Mouse (Mus musculus) heart, postnatal 36 days (tissue): Measurements from ENCODE around the gene Otulin. TPM values are rescaled to one million over a fixed set of nuclear protein-coding genes. Genes with fewer than 3 reads are reported as not detected.

ENCODE experiments used
- DNase-seq, 2 experiments: peaks; one replicate each; pipeline ENCODE4 v3.0.0; 2021 to 2022
- intact Hi-C: fragments of 180-260 bp; cut with DNase I; formaldehyde crosslinking; loops from one replicate; pipeline ENCODE4 v1.15.1; 2025
- total RNA-seq, 2 experiments: library from RNA; stranded (reverse); gene quantifications; 2 replicates each; pipeline ENCODE4 v1.2.3; 2021

Gene Otulin
- total RNA-seq, 2 experiments from 2014 or later, result 30.4 to 31.0 TPM

DNA sequence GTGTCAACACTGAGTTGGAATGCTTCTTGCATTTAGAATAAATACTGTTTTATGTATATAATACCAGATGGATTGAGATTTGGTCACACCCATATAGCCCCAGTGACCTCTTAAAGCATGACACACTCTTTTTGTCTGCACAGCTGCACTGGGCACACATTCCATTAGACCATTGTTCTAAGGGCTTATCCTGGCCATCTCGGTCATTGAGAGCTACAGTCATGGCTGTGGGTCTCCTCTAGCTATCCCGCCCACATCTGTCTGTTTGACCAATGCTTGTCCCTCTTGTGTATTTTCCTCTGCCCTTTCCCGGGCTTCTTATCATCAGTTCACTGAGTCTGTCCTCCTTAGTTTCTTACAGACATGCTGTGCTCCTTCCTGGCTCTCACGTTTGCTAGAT is 100.5 kb downstream of the Otulin start:
- no peak for DNase-seq
- intact Hi-C loops, result no loop called here

DNA sequence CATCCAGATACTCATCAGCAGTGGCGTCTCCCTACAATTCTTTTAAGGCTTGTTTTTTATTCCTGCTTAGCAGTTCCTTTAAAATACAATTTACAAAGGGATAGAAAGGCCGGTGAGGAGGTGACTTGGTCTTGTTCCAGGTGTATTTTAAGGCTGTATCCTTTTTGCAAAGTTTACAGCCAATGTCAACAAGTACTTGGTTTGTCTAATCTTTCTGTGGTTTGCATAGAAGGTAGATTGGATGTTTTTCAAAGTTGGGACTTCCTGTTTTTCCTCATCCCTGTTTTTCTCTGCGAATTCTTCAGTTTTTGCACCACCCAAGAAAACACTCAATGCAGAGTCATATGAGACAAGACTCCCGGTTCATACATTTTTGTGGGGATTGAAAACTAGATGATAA is 101.6 kb downstream of the Otulin start:
- no peak for DNase-seq
- intact Hi-C loops, result no loop called here

DNA sequence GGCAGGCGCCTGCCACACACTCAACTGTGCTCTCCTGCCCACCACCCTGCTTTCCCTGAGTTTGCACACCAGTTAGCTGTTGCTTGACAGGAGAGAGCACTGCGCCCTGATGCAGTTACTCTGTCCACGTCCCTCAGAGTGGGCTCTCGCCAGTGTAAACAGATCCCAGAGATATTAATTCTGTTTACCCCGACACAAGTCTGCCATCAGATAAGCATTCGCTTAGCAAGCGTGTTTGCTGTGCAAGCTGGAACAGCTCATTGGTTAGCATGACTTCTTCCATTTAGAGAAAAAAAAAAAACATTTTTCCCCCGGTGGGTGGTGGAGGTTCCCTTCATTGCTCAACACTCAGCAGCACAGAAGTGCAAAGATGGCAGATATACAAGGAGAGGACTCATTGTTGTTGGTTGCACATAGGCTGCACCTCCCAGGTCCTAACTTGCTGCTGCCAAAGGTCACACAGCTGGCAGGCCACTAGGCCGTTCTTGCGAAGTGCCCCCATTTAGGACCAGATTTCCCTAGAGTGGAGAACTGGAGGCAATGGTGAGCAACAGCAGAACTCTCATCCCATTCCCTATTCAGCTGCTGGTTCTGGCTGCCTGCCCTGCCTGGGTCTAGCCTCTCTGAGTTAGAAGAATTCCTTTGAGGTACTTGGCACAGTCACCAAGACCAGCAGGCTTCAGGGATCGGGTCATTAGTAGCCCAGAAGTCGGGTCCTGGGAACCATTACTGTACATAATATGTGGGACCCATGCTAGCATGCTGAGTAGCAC is 105.1 kb downstream of the Otulin start:
- no peak for DNase-seq
- intact Hi-C loops, result no loop called here

DNA sequence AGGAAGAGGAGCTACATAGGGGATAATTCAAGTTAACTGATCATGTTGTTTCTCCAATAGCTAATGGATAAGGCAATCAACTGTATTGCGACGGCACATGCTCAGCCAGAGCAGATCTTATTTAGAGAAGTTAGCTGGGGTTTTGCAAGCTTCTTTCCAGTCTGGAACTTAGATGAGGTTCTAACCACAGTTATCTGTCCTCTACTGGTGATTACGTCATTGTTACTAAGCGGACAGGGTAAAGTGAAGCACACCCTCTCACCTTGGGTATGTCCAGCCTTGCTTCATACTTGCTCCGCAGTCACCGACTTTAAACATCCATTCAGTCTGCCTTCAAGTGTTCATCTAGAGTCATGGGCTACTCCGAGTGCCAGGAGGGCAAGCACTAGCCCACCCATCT is 110.6 kb downstream of the Otulin start:
- intact Hi-C loops, result no loop called here
- no peak for DNase-seq

DNA sequence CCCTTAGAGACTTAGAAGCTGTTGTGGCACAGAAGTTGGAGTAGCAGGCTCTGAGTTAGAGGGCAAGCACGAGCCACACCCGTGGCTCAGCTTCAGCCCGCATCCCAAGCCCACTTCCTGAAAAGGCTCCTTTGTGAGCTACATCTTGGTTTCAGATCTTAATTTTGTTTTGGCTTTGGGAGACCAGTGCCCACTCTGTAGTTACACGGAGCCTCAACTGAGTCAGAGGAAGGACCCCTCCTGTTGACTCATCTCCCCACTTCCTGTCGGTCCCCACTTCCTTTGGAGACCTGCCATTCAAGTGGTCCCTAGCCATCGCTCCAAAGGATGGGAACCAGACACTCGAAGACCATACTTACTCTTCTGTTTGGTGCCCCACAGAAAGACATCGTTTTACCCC is 112.5 kb downstream of the Otulin start:
- intact Hi-C loops, result no loop called here
- no peak for DNase-seq

DNA sequence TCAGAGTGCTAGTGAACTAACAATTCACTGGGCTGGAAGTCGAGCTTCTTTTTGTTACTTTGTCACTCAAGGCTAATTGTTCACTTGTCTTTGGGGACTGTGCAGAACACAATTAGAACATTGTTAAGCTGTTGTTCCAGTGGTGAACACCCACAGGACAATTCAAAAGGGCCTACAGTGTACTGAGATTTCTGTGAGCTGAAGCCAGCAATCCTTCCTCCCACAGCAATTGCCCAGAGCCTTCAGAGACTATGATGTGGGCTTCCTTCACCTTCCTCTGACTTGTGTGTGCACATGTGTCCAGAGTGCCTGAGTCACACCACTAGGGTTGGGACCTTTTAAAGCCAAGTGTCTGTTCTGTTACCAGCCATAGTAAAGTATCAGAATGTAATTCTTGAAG is 113.6 kb downstream of the Otulin start:
- intact Hi-C loops, result no loop called here
- no peak for DNase-seq

DNA sequence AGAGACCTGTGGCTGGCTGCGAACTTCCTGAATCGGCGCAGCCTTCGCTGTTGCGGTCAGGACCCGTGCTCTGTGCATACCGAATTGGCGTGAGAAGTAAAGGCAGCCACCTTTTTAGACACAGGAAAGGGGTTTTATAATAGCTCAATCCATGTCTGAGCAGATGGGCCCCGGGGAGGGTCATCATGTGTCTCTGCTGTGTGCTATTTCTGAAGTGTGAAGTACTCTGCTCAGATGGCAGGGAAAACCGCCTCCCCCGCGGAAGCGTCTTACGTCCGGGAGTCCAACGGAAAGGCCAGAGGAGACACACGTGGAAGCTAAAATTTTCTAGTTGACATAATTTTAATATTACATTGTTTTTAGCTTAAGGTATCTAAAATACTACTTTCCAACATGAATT is 121.5 kb downstream of the Otulin start:
- DNase-seq, result no peak
- intact Hi-C loops, result no loop called here

DNA sequence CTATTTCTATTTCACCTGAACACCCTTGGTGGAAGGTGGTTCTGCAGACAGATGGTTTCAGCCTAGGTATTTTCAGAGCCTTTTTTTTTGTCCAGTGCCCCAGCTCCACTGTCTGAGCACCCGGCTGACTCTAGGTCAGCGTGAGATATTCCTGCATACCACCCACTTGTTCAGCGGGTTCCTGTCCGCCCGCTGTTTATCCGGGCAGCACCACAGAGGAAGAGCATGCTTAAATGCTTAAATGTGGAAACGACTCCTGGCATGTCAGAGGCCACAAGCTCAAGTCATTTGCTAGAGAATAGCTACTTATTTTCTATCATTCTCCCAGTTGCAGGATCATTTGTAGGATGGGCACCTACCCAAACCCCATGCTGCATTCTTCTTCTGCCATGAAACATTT is 122.3 kb downstream of the Otulin start:
- DNase-seq, result no peak
- intact Hi-C loops, result no loop called here

DNA sequence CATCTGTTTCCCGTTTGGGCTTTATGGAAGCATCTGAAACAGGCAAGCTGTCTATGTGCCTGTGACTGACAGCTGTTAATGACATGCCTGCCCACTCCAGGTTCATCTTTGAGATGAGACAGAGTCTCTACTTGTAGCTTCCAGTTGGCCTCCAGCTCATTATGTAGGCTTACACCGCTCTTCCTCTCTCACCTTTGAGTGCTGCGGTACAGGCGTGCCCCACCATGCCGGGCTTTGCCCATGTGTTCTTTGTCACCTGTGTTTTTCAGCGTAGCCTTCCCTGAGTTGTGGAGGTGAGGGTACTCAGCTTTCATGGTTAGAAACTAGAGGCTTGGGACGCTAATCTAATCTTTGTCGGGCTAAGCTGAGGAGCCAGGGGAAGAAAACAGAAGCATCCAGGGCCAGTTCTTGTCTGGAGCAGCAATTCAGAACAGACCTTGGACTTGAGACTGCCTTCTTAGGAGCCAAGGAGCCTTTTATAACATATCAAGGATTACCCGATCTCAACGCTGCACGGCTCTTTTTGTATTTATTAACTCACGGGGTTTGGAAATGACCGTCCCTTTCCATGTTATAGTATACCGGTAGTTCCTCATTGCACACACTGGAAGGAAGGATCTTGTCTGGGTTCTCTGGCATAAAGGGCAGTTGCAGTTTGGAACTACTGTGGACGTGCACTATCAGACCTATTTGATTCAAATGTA is 123.4 kb downstream of the Otulin start:
- DNase-seq, result no peak
- intact Hi-C loops, result loop anchor here (2.0 kb wide), 1 partner anchor 30 kb away; no protein-coding TSS in a partner anchor

DNA sequence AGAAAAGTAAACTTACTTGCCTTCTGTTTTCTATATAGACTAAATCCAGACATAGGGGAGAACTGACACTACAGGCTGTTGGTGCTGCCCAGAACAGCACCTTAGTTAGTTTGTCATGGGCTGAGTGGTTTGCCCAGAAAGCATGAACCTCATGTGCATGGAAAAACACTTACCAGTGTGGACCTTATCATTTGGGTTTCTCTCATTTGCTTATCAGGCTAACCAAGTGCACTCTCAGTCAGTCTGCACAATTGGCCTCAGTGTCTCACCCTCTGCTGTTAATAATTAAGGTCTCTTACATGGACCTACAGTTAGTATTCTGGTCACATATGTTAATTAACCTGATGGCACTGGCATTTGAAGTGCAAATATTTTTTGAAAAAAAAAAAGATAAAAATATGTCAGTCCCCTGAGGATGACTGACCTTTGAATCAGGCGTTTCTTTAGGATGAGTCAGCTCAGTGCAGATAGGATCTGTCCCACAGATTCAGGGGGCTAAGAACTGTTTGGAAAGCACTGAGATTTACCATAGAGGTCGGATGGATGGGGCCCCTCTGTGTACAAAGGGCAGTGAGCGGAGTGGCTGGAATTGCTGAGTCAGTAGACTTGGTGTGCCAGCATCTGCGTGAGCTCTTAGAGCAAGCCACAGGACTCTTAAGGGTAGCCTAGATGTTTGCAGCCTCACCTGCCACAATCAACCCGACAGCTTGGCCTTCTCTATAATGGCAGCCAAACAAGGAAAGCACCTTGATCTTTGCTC is 124.2 kb downstream of the Otulin start:
- intact Hi-C loops, result loop anchor here (2.0 kb wide), 1 partner anchor 30 kb away; no protein-coding TSS in a partner anchor
- DNase-seq, result no peak

DNA sequence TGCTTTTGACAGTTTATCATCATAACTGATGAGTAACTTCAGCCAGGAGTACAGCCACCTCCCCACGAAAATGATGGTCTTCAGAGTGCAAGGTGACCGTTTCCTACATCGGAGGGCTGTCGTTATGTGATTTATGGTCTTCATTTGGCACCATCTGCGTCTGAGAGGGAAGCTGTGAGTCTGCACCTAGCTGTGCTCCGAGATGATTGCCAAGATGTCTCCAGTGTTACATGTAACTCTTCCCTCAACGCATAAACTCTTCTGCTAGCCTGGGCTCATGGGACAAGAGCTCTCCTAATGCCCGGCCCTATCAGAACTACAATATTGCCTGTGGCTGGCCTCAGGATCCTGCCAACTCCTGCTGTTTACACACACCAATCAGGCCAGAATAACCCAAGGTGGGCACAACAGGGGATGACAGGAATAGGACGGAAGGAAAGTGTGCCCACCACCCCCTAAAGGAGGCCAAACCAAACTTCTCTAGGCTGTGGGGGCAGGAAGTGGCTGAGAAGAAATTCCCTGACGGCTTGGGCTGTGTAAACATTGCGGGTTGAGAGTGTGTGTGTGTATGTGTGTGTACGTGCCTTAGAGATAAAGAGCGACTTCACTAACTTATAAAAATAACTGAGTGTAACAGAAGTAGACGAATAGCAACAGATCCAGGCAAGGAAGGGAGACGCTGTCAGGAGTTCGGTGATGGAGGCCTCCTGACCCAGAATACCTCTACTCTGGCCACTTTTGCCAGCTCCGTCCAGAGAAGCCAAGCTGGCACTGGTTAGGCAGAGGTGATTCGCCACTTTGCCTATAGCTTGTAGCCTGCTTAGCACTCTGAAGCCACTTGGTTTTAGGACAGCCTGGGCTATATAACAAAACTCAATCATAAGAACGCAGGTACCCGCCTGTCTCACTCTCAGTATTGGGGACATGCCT is 126.4 kb downstream of the Otulin start:
- DNase-seq, result no peak
- intact Hi-C loops, result loop anchor here (5.0 kb wide), 1 partner anchor 37 kb away; the partner anchor contains the start of gene Ank

DNA sequence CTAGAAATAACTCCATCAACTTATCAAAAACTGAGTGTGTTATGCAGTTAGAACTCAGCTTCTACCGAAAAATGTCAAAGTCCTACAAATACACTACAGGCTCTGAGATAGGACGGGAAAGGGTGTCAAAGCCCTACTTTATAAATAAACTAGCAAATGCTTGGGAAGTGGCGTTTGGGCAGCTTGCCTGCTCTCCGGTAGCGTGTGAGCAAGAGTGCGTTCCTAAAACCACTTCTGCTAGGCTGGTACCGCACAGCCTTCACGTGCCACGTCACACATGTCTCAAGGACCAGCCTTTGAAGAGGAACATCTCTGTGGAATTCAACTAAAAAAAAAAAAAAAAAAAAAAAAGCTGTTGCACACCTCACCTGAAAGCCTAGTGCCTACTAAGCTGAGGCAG is 127.3 kb downstream of the Otulin start:
- intact Hi-C loops, result loop anchor here (5.0 kb wide), 1 partner anchor 36 kb away; the partner anchor contains the start of gene Ank
- no peak for DNase-seq

DNA sequence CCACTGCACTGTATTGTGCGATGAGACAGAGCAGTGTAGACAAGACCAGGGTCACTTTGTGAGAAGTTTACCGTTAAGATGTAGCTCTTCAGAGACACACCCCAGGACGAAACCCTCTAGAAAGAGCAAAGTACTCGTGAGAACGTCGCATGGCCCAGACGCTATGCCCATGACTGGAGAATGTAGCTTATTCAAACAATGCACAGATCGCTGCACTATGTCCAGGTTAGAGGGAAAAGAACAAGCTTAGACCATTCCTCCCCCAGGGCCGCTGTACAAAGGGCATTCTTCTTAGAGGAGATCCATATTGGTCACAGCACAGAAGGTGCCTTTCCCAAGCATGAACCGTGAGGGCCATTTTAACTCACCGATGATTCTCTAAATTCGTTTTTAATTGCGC is 128.2 kb downstream of the Otulin start:
- no peak for DNase-seq
- intact Hi-C loops, result loop anchor here (5.0 kb wide), 1 partner anchor 35 kb away; the partner anchor contains the start of gene Ank

DNA sequence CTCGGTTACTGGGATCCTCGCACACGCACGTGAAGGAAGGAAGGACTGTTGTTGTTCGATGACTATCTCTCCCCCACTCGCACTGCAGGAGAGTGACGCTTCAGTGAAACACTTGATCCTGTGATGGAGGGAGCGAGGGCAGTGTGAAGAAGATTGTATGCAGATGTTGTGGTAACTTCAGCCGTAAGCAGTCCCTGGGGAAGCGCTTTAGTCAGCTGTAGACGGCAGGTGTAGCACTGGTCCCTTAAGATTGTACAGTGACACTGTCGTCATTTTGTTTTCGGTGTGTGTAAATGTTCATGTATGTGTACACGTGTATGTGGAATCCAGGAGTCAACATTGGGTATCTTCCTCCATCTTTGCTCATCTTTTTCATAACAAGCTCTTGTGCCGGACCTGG is 130.1 kb downstream of the Otulin start:
- DNase-seq, result no peak
- intact Hi-C loops, result loop anchor here (5.0 kb wide), 1 partner anchor 33 kb away; the partner anchor contains the start of gene Ank

DNA sequence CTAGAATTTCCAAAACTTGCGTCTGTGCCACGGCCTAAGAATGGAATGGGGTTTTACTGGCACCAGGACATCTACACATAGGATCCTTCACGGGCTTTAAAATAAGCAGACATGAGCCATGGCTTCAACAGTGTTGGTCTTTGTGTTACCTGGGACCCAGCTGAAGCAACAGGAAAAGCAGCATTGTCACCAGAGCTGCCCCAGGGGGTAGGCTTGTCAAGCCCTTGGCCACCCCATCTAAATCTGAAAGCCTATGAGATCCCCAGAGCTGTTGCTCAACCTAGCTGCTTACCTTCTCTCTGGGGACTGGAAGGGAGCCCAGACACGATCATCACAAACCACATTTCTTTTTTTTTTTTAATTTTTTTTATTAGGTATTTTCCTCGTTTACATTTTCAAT is 132.4 kb downstream of the Otulin start:
- intact Hi-C loops, result no loop called here
- no peak for DNase-seq

DNA sequence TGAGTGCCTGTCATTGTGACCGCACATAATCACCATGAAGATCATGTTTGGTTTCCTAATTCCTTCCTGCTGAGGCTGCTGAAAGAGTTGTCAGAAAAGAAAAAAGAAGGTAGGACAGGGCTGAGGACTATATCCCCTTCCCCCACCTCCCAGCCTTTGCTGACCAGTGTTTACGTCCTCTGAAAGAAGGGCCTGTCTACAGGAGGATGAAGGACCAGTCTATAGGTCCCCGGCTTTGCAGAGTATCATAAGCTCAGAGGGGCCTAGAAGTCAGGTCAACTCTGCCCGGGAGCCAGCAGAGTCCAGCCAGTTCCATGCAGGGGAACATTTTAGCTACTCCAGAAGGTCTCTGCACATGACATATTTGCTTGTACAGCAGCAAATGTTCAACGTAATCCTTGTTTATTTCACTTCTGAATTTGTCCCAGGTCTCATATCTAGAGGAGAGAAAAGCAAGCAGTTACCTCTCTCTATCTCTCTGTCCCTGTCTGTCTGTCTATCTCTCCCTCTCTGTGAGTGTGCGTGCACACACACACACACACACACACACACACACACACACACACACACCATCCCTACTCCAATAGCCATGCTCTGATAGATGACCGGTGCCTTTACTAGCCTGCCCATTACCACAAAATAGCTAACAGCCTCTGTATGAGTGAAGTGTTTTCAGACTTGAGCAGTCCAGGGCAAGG is 133.0 kb downstream of the Otulin start:
- intact Hi-C loops, result no loop called here
- DNase-seq, result no peak

DNA sequence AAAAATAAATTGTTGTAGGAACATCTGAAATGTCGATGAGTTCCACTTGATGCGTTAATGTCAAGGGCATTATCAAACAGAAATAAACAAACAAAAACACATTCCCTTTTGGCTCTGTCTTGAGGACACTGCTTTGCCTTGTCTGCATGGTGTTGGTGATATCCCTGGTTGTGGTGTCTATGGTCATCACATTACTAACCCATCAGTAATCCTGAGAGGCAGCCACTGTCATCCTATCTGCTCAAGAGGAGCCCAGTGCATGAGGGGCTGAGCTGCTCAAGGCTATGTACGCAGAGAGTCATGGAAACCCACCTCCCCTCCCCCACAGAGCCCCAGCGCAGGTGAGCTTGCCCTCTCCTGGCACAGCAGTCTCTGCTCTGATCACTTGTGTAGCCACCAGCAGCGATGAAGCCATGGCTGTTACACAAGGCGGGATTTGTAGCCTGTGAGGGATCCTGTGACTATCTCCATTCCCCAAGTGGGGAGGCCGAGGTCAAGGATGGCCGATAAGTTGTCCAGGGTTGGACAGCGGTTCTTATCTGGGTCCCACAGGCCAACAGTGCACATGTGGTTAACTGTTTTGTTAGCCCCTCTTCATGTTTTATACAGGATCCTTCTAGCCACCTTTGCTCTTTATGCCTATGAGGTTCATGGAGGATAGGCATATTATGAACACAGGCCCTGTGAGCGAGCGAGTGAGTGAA is 133.7 kb downstream of the Otulin start:
- DNase-seq, result no peak
- intact Hi-C loops, result no loop called here

DNA sequence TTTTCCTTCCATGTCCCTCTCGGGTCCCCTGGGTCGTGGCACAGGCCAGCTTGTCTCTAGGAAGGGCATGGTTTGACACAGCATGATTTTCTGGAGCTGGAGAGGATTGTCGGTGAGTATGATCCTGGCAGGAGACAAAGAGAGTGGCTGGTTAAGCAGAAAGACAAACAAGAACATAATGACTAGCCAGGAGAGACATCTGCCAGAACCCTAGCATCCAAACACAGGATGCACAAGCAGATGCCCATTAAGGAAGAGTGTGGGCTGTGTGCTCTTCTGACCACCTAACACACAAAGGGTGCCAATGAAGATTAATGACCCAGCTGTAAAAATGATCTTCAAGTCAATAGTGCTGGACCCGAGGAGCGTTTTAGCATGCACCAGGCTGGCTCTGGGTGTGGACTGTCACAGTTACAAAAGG is 134.5 kb downstream of the Otulin start:
- DNase-seq, result no peak
- intact Hi-C loops, result no loop called here

DNA sequence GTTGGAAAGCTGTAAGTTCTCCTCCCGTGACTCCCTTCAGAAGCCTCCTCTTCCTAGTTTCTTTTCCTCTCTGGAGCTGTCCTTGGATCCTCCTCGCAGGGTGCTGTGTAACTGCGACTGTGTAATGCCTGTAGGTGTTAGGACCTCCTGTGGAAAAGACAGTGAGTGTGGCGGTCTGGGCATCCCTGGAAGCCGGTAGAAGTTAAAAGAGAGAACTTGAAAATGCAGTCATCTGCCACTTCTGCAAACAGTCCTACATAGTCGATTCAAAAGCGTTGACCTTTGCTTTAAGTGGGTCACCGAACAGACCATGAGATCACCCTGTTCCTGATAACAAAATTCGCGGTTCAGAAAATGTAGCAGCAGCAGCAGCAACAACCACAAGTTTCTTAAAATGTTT is 137.0 kb downstream of the Otulin start:
- no peak for DNase-seq
- intact Hi-C loops, result no loop called here
